Mouse (Mus musculus) MEL (cell line): ENCODE measurements around the gene Pde8a. TPM values are rescaled to one million over a fixed set of nuclear protein-coding genes. Genes with fewer than 3 reads are reported as not detected.

Experiments
- DNase-seq: peaks from one replicate; pipeline ENCODE4 v3.0.0; 2011; ENCODE audit warnings: low read depth, low spot score
- H3K27ac ChIP-seq: 2 replicates; pipeline ENCODE4 v1.5.1; 2012; ENCODE audit warnings: low read depth, mild to moderate bottlenecking, control low read depth, low read length, moderate library complexity; ENCODE audit not compliant: control insufficient read depth
- H3K27me3 ChIP-seq, 2 experiments: fragments of 150-350 bp in 1 of 2; sonication (generic) in 1 of 2; 2 replicates each; pipeline ENCODE4 v1.6.1; 2012; ENCODE audit warnings: low read length in 2 of 2, mild to moderate bottlenecking in 2 of 2, improper control_type of control experiment in 1 of 2, moderate library complexity in 1 of 2; ENCODE audit not compliant: insufficient read depth in 2 of 2, control insufficient read depth in 1 of 2
- H3K36me3 ChIP-seq, 2 experiments: 2 replicates each; pipeline ENCODE4 v1.6.1; 2012 to 2014; ENCODE audit warnings: low read length in 2 of 2, improper control_type of control experiment in 1 of 2, inconsistent platforms in 1 of 2, mild to moderate bottlenecking in 1 of 2; ENCODE audit not compliant: insufficient read depth in 2 of 2, control insufficient read depth in 1 of 2
- H3K4me1 ChIP-seq, 2 experiments: fragments of 150-350 bp in 1 of 2; sonication (generic) in 1 of 2; 2 replicates each; pipeline ENCODE4 v1.6.1; 2012; ENCODE audit warnings: low read length in 2 of 2, improper control_type of control experiment in 1 of 2, mild to moderate bottlenecking in 1 of 2; ENCODE audit not compliant: insufficient read depth in 2 of 2, control insufficient read depth in 1 of 2
- H3K4me3 ChIP-seq, 2 experiments: fragments of 150-350 bp in 1 of 2; sonication (generic) in 1 of 2; 2 replicates each; pipeline ENCODE4 v1.5.1; 2012; ENCODE audit warnings: low read depth in 2 of 2, low read length in 2 of 2, mild to moderate bottlenecking in 2 of 2, moderate library complexity in 2 of 2, control low read depth in 1 of 2, improper control_type of control experiment in 1 of 2; ENCODE audit not compliant: control insufficient read depth in 1 of 2, insufficient read depth in 1 of 2
- H3K79me2 ChIP-seq: 2 replicates; pipeline ENCODE4 v1.6.1; 2012; ENCODE audit warnings: mild to moderate bottlenecking, low read length, moderate library complexity; ENCODE audit not compliant: control insufficient read depth, poor library complexity, insufficient read depth
- H3K9ac ChIP-seq: 2 replicates; pipeline ENCODE4 v1.6.1; 2012; ENCODE audit warnings: low read depth, mild to moderate bottlenecking, control low read depth, low read length, moderate library complexity; ENCODE audit not compliant: control insufficient read depth, poor library complexity, severe bottlenecking
- H3K9me3 ChIP-seq: fragments of 150-350 bp; sonication (generic); replicated peaks from 2 replicates; pipeline ENCODE4 v1.6.1; 2012; ENCODE audit warnings: mild to moderate bottlenecking, low read length, improper control_type of control experiment, moderate library complexity; ENCODE audit not compliant: insufficient read depth
- BHLHE40 ChIP-seq: IDR thresholded peaks from 2 replicates; pipeline ENCODE4 v1.6.1; 2012; ENCODE audit warnings: low read depth, mild to moderate bottlenecking, inconsistent platforms, low read length, improper control_type of control experiment, borderline replicate concordance
- CHD1 ChIP-seq: IDR thresholded peaks from 2 replicates; pipeline ENCODE4 v1.6.1; 2012; ENCODE audit warnings: low read depth, mild to moderate bottlenecking, inconsistent platforms, low read length, improper control_type of control experiment
- E2F4 ChIP-seq: IDR thresholded peaks from 2 replicates; pipeline ENCODE4 v1.6.1; 2011; ENCODE audit warnings: low read depth, low read length, improper control_type of control experiment, borderline replicate concordance
- EP300 ChIP-seq, 2 experiments: IDR thresholded peaks; 2 replicates each; pipeline ENCODE4 v1.6.1; 2011; ENCODE audit warnings: improper control_type of control experiment in 2 of 2, low read length in 2 of 2, low read depth in 1 of 2, mild to moderate bottlenecking in 1 of 2
- ETS1 ChIP-seq: IDR thresholded peaks from 2 replicates; pipeline ENCODE4 v1.6.1; 2012; ENCODE audit warnings: low read depth, mild to moderate bottlenecking, inconsistent platforms, low read length, improper control_type of control experiment, moderate library complexity
- GABPA ChIP-seq: IDR thresholded peaks from 2 replicates; pipeline ENCODE4 v1.6.1; 2012; ENCODE audit warnings: low read depth, mild to moderate bottlenecking, inconsistent platforms, low read length, improper control_type of control experiment, moderate library complexity
- JUND ChIP-seq: IDR thresholded peaks from 2 replicates; pipeline ENCODE4 v1.6.1; 2011; ENCODE audit warnings: low read depth, mild to moderate bottlenecking, improper control_type of control experiment, low read length
- MAFK ChIP-seq: IDR thresholded peaks from 2 replicates; pipeline ENCODE4 v1.6.1; 2011; ENCODE audit warnings: low read depth, mild to moderate bottlenecking, low read length, improper control_type of control experiment, borderline replicate concordance
- MAX ChIP-seq: IDR thresholded peaks from 2 replicates; pipeline ENCODE4 v1.6.1; 2011; ENCODE audit warnings: low read length, improper control_type of control experiment
- MAZ ChIP-seq: IDR thresholded peaks from 2 replicates; pipeline ENCODE4 v1.6.1; 2012; ENCODE audit warnings: low read depth, mild to moderate bottlenecking, inconsistent platforms, low read length, improper control_type of control experiment
- NELFE ChIP-seq: IDR thresholded peaks from 2 replicates; pipeline ENCODE4 v1.6.1; 2011; ENCODE audit warnings: low read depth, low read length, improper control_type of control experiment
- RAD21 ChIP-seq: IDR thresholded peaks from 2 replicates; pipeline ENCODE4 v1.6.1; 2011; ENCODE audit warnings: mild to moderate bottlenecking, low read depth, low read length, improper control_type of control experiment
- SIN3A ChIP-seq: IDR thresholded peaks from 2 replicates; pipeline ENCODE4 v1.6.1; 2012; ENCODE audit warnings: low read length, improper control_type of control experiment, inconsistent platforms
- SMC3 ChIP-seq: IDR thresholded peaks from 2 replicates; pipeline ENCODE4 v1.6.1; 2011; ENCODE audit warnings: low read depth, low read length, improper control_type of control experiment
- TBP ChIP-seq: IDR thresholded peaks from 2 replicates; pipeline ENCODE4 v1.8.0; 2011; ENCODE audit warnings: low read depth, low read length, improper control_type of control experiment
- UBTF ChIP-seq: IDR thresholded peaks from 2 replicates; pipeline ENCODE4 v1.6.1; 2012; ENCODE audit warnings: low read depth, mild to moderate bottlenecking, inconsistent platforms, low read length, improper control_type of control experiment, moderate library complexity, borderline replicate concordance; ENCODE audit not compliant: insufficient read depth
- ZC3H11A ChIP-seq: IDR thresholded peaks from 2 replicates; pipeline ENCODE4 v1.6.1; 2012; ENCODE audit warnings: low read depth, mild to moderate bottlenecking, inconsistent platforms, low read length, improper control_type of control experiment
- ZMIZ1 ChIP-seq: IDR thresholded peaks from 2 replicates; pipeline ENCODE4 v1.6.1; 2012; ENCODE audit warnings: low read depth, mild to moderate bottlenecking, inconsistent platforms, low read length, improper control_type of control experiment, moderate library complexity
- ZNF384 ChIP-seq: IDR thresholded peaks from 2 replicates; pipeline ENCODE4 v1.6.1; 2012; ENCODE audit warnings: low read depth, mild to moderate bottlenecking, inconsistent platforms, low read length, improper control_type of control experiment
- polyA plus RNA-seq, 2 experiments: library from polyadenylated mRNA; stranded (reverse) in 1 of 2; unstranded in 1 of 2; fragments of >175 nt in 1 of 2; fragments of >200 nt in 1 of 2; gene quantifications; 2 replicates each; pipeline versions ENCODE4 v1.2.1 to v1.2.4; 2012; ENCODE audit warnings: low replicate concordance in 2 of 2, low read depth in 1 of 2; ENCODE audit not compliant: insufficient read length in 2 of 2, insufficient read depth in 1 of 2, missing spikeins in 1 of 2
- total RNA-seq: library from RNA; depleted of rRNA; stranded (reverse); fragments of 300-350 nt; gene quantifications from 2 replicates; pipeline ENCODE4 v1.2.3, GENCODE M21; 2012

Gene Pde8a
- total and polyA plus RNA-seq, 3 experiments = 0.11 TPM; not detected in 2

- H3K79me2 ChIP-seq = no peaks in the 10 kb centered on the region
- TF ChIP-seq UBTF = no peak
- TF ChIP-seq GABPA = no peak
- TF ChIP-seq E2F4 = no peak
- no peak for TF ChIP-seq JUND
- TF ChIP-seq ETS1 = no peak
- no peak for TF ChIP-seq ZMIZ1
- TF ChIP-seq TBP = no peak
- TF ChIP-seq MAZ = no peak
- TF ChIP-seq MAFK = no peak
- TF ChIP-seq EP300 (IDR thresholded peaks at IDR 0.05; ENCODE audit: low read depth in 1 of 2, low read length in 2 of 2) = no peak
- no peak for TF ChIP-seq RAD21
- TF ChIP-seq SMC3 = no peak
- TF ChIP-seq NELFE = no peak
- TF ChIP-seq BHLHE40 = no peak
- no peak for TF ChIP-seq CHD1
- TF ChIP-seq MAX = no peak
- TF ChIP-seq SIN3A = no peak
- no peak for TF ChIP-seq ZC3H11A
- no peaks in the 10 kb centered on the region for H3K9me3 ChIP-seq
- no peaks in the 10 kb centered on the region for H3K36me3 ChIP-seq
- no peak overlapping the region for H3K4me3 ChIP-seq
- no peak overlapping the region for H3K27ac ChIP-seq
- peaks cover 0 to 9% of the 10 kb centered on the region in 2 experiments; a peak in 2 of 4 replicates for H3K27me3 ChIP-seq
- H3K9ac ChIP-seq = no peak overlapping the region
- no peak for DNase-seq
- no peaks in the 10 kb centered on the region for H3K4me1 ChIP-seq
Measured at GRCm38 (mm10) chr7:81173931-81174330, 39.5 kb upstream of the Pde8a start.

GRCm38 (mm10) chr7:81174654-81175053, 38.7 kb upstream of the Pde8a start:
- TF ChIP-seq JUND = no peak
- no peak for TF ChIP-seq ZNF384
- TF ChIP-seq ETS1 = no peak
- Histone ChIP-seq H3K36me3 (no peaks in the 10 kb centered on the region), H3K27ac (no peak overlapping the region), H3K4me3 (no peak overlapping the region), H3K9ac (no peak overlapping the region), H3K4me1 (no peaks in the 10 kb centered on the region), H3K79me2 (no peaks in the 10 kb centered on the region), H3K9me3 (no peaks in the 10 kb centered on the region), H3K27me3 (peaks cover 0 to 6% of the 10 kb centered on the region in 2 experiments; a peak in 2 of 4 replicates)
- DNase-seq = no peak
